Mouse (Mus musculus) bone marrow, adult 2 months (tissue): ENCODE data around the gene Asb18. TPM values are rescaled to one million over a fixed set of nuclear protein-coding genes. Genes with fewer than 3 reads are reported as not detected.

Source experiments
- H3K27ac ChIP-seq: fragments of 200-500 bp; 2 replicates; pipeline ENCODE4 v1.5.1; 2012; ENCODE audit warnings: low read depth, mild to moderate bottlenecking, control low read depth, inconsistent platforms, low read length; ENCODE audit not compliant: control insufficient read depth, poor library complexity, insufficient read depth
- H3K4me1 ChIP-seq: fragments of 200-500 bp; 2 replicates; pipeline ENCODE4 v1.6.1; 2011; ENCODE audit warnings: low read length; ENCODE audit not compliant: control insufficient read depth, insufficient read depth
- H3K4me3 ChIP-seq: fragments of 200-500 bp; replicated peaks from 2 replicates; pipeline ENCODE3; 2011; ENCODE audit warnings: mild to moderate bottlenecking, low read depth, low read length, control low read depth; ENCODE audit not compliant: control insufficient read depth
- CTCF ChIP-seq: fragments of 200-500 bp; IDR thresholded peaks from 2 replicates; pipeline ENCODE4 v1.5.1; 2011; ENCODE audit warnings: low read length, control low read depth; ENCODE audit not compliant: control insufficient read depth, insufficient read depth
- POLR2A ChIP-seq: fragments of 200-500 bp; IDR thresholded peaks from 2 replicates; pipeline ENCODE4 v1.6.1; 2011; ENCODE audit warnings: low read depth, mild to moderate bottlenecking, control low read depth, low read length, borderline replicate concordance; ENCODE audit not compliant: control insufficient read depth
- WGBS: fragments of 180-500 bp; shearing (Covaris S2); methylation state at CpG from one replicate; pipeline ENCODE4 v1.1.7; 2018; 5-methylcytosine and 5-hydroxymethylcytosine counted together
- polyA plus RNA-seq: library from polyadenylated mRNA; stranded (reverse); fragments of >200 nt; gene quantifications from 2 replicates; pipeline ENCODE4 v1.2.4, GENCODE M21; 2011; ENCODE audit warnings: low replicate concordance; ENCODE audit not compliant: missing spikeins, insufficient read depth, insufficient read length

Asb18 gene
- polyA plus RNA-seq = not detected in 2 replicates

- no peaks in the 10 kb centered on the region for H3K4me1 ChIP-seq
- no peak within 1 kb of the TSS for H3K27ac ChIP-seq
- 70% methylated on average over 5 of the region's 5 CpGs for WGBS
- no peak within 1 kb of the TSS for H3K4me3 ChIP-seq
- TF ChIP-seq POLR2A (no peak), CTCF (no peak)
These were observed at the start of gene Asb18 for GRCm38 (mm10) chr1:90014446-90014845. Gene Asb18 (minus strand): TSS chr1:90014666.

- Histone ChIP-seq H3K27ac (no peak overlapping the region), H3K4me3 (no peak overlapping the region), H3K4me1 (no peaks in the 10 kb centered on the region)
- no peak for TF ChIP-seq POLR2A
- no peak for TF ChIP-seq CTCF
- 33% methylated on average over 7 of the region's 7 CpGs for WGBS
These were observed 46.1 kb upstream of the Asb18 start for GRCm38 (mm10) chr1:90060599-90060998.

DNA sequence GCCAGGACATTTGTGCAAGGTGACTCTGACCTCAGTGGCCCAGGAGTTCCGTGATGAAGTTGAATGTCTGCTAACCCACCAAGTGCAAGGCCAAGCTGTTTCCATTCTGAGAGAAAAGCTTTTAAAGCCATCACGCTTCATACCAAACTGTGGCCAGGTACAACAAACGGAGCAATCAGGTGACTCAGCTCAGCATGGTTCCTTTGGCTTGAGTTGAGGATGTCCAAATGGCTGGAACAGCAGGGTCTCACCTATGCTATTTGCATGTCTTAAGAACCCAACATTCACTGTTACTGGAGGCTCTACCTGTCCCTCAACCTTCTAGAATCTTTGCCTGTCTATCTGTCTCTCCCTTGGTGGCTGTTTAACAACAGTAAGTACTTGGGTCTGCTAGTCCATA lies 45.6 kb upstream of the Asb18 start:
- 75% methylated on average over 3 of the region's 3 CpGs for WGBS
- Histone ChIP-seq H3K4me1 (no peaks in the 10 kb centered on the region), H3K4me3 (no peak overlapping the region), H3K27ac (no peak overlapping the region)
- TF ChIP-seq CTCF (no peak), POLR2A (no peak)

GRCm38 (mm10) chr1:90054991-90055390 lies 40.5 kb upstream of the Asb18 start:
- TF ChIP-seq CTCF (no peak), POLR2A (no peak)
- Histone ChIP-seq H3K27ac (no peak overlapping the region), H3K4me1 (no peaks in the 10 kb centered on the region), H3K4me3 (no peak overlapping the region)
- WGBS = 72% methylated on average over 4 of the region's 4 CpGs

GRCm38 (mm10) chr1:90051347-90051746 lies 36.9 kb upstream of the Asb18 start:
- 8% methylated on average over 5 of the region's 5 CpGs for WGBS
- TF ChIP-seq CTCF = peak; percentile 23
- TF ChIP-seq POLR2A = no peak
- Histone ChIP-seq H3K4me1 (no peaks in the 10 kb centered on the region), H3K4me3 (no peak overlapping the region), H3K27ac (no peak overlapping the region)

DNA sequence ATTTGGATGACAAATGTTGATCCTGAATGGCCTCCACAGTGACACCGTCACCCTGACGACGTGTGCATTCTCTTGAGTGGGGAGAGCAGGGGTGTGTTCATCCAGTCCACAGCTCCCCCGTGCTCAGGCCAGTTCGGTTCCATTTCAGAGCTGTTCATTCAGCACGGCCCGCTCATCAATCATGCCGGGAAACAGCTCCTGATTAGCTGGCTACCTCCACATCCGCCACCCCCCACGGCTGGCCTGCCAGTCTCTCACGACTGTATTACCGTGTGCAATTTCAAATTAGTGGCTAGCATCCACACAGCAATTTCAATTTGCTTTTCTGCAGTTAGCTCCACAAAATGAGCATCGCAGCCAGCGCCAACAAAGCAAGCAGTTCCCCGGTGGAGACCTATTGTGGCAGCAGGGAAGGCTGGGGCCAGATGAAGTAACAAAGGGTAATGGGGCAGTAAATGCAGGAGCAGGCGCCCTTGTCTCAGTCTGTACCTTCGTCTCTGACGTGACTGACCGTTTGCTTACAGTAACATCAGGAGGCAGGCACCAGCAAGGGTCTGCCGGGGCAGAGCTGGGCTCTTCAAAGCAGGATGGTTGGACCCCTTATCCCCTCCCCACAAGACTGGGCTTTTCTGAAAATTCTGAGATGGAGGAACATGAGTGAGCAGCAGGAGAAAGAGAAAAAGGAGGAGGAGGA lies 35.7 kb upstream of the Asb18 start:
- Histone ChIP-seq H3K27ac (no peak overlapping the region), H3K4me1 (no peaks in the 10 kb centered on the region), H3K4me3 (no peak overlapping the region)
- 16% methylated on average over 20 of the region's 20 CpGs for WGBS
- TF ChIP-seq CTCF (no peak), POLR2A (no peak)

- TF ChIP-seq POLR2A = no peak
- no peak for TF ChIP-seq CTCF
- Histone ChIP-seq H3K4me1 (no peaks in the 10 kb centered on the region), H3K4me3 (no peak overlapping the region), H3K27ac (no peak overlapping the region)
- WGBS = 58% methylated on average over 2 of the region's 2 CpGs
These were observed 13.8 kb upstream of the Asb18 start for GRCm38 (mm10) chr1:90028305-90028704.

DNA sequence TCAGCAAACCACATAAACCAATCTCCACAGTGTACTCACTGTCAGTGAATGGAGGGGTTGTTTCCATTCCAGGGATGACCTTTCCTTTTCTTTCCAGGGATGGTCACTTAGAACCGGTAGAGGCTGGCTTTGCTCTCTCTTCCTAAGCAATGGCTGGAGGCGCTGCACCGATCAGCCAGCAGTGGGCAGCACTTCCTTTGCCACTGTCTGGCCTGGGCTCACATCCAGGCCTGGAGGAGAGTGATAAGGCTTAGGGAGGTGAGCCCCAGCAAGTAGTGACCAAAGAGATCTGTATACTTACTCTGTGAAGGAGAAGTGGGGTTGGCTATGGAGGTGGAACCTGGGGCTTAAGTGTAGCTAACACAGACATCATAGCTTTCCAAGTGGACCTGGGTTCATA lies 12.5 kb upstream of the Asb18 start:
- Histone ChIP-seq H3K4me1 (no peaks in the 10 kb centered on the region), H3K4me3 (no peak overlapping the region), H3K27ac (no peak overlapping the region)
- no peak for TF ChIP-seq POLR2A
- TF ChIP-seq CTCF = peak; percentile 45; the same call in 1 of the 2 replicates
- 6% methylated on average over 3 of the region's 3 CpGs for WGBS
